Mouse (Mus musculus): ENCODE results near the gene Vps45.

DNA sequence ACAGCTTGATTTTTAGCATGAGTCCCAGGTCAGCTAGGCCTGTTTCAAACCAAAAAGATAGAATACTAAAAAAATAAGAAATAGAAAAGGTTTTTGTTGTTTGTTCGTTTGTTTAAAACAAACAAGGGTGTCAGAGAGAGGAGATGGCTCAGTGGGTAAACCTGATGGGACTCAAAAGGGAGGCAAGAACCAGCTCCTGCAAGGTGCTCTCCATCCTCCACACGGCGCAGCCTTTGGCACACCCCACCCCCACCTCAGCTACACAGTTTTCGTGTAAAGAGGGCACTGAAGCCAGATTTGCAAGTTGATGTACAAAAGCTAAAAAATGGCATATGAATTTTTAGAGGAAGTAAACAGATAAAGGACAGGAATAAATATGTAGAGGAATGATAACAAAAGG lies 2.2 kb downstream of the Vps45 start:
- no peak for TF ChIP-seq CTCF (IDR thresholded peaks at IDR 0.05; ENCODE audit: borderline replicate concordance, control insufficient read depth, extremely low read depth, insufficient read depth, low read length, poor library complexity)
- no peak for TF ChIP-seq POLR2A (IDR thresholded peaks at IDR 0.05; ENCODE audit: control insufficient read depth, extremely low read depth, insufficient read depth, low read length, poor library complexity)

All from thymus, adult 2 months (tissue).